Mouse (Mus musculus) intestine, postnatal 0 days (tissue): ENCODE measurements at regions not wholly inside any gene's neighbourhood (a gene's known extent, or its start where the extent isn't known, plus 50 kb on each side); places are given as distances from the start of the nearest gene placed in this dataset.

Source experiments
- ATAC-seq: fragments of 200-750 bp; cut with Nextera tagmentation; 2 replicates; pipeline ENCODE4 v1.8.0; 2017; ENCODE audit warnings: mild to moderate bottlenecking, moderate TSS enrichment, moderate library complexity
- H3K27ac ChIP-seq: fragments of 300-500 bp; sonication (generic); 2 replicates; pipeline ENCODE4 v1.5.1; 2014; ENCODE audit warnings: mild to moderate bottlenecking, low read depth, low read length, moderate library complexity
- H3K27me3 ChIP-seq: fragments of 300-500 bp; sonication (generic); replicated peaks from 2 replicates; pipeline ENCODE4 v1.6.1; 2014; ENCODE audit warnings: low read length, mixed read lengths; ENCODE audit not compliant: control insufficient read depth, insufficient read depth
- H3K36me3 ChIP-seq: fragments of 300-500 bp; sonication (generic); 2 replicates; pipeline ENCODE4 v1.6.1; 2014; ENCODE audit warnings: mild to moderate bottlenecking, moderate library complexity; ENCODE audit not compliant: control insufficient read depth, insufficient read depth
- H3K4me1 ChIP-seq: fragments of 300-500 bp; sonication (generic); replicated peaks from 2 replicates; pipeline ENCODE4 v1.6.1; 2014; ENCODE audit warnings: antibody characterized with exemption, low read length, mixed read lengths; ENCODE audit not compliant: control insufficient read depth, insufficient read depth
- H3K4me2 ChIP-seq: fragments of 300-500 bp; sonication (generic); replicated peaks from 2 replicates; pipeline ENCODE4 v1.6.1; 2014; ENCODE audit warnings: low read depth, mild to moderate bottlenecking, moderate library complexity
- H3K4me3 ChIP-seq: fragments of 300-500 bp; sonication (generic); 2 replicates; pipeline ENCODE4 v1.5.1; 2014; ENCODE audit warnings: low read depth, low read length
- H3K9ac ChIP-seq: fragments of 300-500 bp; sonication (generic); 2 replicates; pipeline ENCODE4 v1.6.1; 2014; ENCODE audit warnings: mild to moderate bottlenecking, low read depth, low read length
- H3K9me3 ChIP-seq: fragments of 300-500 bp; sonication (generic); 2 replicates; pipeline ENCODE4 v1.6.1; 2016; ENCODE audit warnings: mixed run types; ENCODE audit not compliant: control insufficient read depth
- CTCF ChIP-seq: sonication (generic); IDR thresholded peaks from 2 replicates; pipeline ENCODE4 v1.5.1; 2016; ENCODE audit warnings: low read depth, mild to moderate bottlenecking, control low read depth, antibody characterized with exemption, moderate library complexity
- WGBS: fragments of 180-500 bp; shearing (Covaris S2); extraction: QIAGEN DNeasy Blood & Tissue Kit; methylation state at CpG from one replicate; pipeline ENCODE4 v1.1.7; 2014; 5-methylcytosine and 5-hydroxymethylcytosine counted together

DNA sequence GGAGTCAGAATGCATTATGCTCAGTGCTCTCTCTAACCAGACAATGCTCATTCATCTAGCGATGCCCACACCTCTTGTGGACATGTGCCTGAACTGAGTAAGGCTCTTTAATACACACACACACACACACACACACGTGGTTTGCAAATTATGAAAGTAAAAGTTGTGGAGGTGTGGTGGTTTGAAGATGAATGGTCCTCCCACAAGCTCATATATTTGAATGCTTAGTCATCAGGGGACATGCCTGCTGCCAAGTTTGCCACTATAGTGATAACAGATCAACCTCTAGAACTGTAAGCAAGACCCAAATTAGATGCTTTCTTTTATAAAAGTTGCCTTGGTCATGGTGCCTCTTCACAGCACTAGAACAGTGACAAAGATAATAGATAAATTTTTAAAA is 112.5 kb upstream of the L3mbtl4 start:
- Histone ChIP-seq H3K9ac (no peak overlapping the region), H3K36me3 (no peaks in the 10 kb centered on the region), H3K4me2 (no peak overlapping the region), H3K4me1 (no peaks in the 10 kb centered on the region; the same call in 1 of the 2 replicates), H3K4me3 (no peak overlapping the region), H3K9me3 (no peaks in the 10 kb centered on the region), H3K27ac (no peak overlapping the region), H3K27me3 (no peaks in the 10 kb centered on the region)
- no peak for TF ChIP-seq CTCF
- ATAC-seq = no peak
- WGBS = 66% methylated on average over 2 of the region's 2 CpGs

DNA sequence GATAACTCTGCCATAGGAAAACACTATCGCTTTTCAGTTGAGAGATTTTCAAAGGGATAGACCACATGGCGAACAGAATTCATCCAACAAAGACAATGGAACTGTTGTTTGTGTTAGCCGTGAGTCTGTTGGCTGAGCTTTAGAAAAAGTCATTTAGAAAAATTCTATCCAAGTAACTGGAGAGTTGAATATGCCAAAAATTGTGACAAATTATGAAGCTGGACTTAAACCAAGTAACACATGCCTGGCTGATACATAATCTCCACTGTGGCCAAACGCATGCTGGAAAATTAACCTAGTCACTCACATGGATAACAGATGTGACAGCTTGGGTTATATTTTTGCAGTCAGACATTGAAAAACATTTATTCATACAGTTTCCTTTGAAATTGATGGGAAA is 110.1 kb upstream of the L3mbtl4 start:
- H3K27ac ChIP-seq = no peak overlapping the region
- no peak overlapping the region for H3K4me2 ChIP-seq
- no peaks in the 10 kb centered on the region for H3K4me1 ChIP-seq
- no peak overlapping the region for H3K4me3 ChIP-seq
- H3K27me3 ChIP-seq = no peaks in the 10 kb centered on the region
- no peaks in the 10 kb centered on the region for H3K9me3 ChIP-seq
- no peaks in the 10 kb centered on the region for H3K36me3 ChIP-seq
- TF ChIP-seq CTCF = no peak
- no peak for ATAC-seq
- H3K9ac ChIP-seq = no peak overlapping the region
- 70% methylated on average over 4 of the region's 4 CpGs for WGBS

DNA sequence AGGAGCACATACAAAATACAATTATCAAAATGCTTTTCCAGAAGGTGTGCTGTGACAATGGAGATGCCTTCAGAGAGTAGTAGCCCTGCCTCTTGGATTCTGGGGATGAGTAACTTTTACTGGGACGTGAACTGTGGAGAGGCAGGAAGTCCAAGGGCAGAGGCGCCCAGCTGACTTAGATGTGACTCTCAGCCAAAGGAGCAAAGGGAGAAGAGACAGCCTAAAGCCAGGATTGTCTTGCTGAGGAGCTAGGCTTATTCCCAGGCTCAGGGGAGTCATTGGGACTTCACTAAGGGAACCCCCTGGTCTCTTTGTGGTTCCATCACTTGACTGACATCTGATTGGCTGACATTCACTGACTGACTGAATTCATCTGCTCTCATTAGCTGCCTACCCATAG is 108.9 kb upstream of the L3mbtl4 start:
- Histone ChIP-seq H3K9ac (no peak overlapping the region), H3K27ac (no peak overlapping the region), H3K4me1 (no peaks in the 10 kb centered on the region), H3K27me3 (no peaks in the 10 kb centered on the region), H3K4me2 (no peak overlapping the region), H3K4me3 (no peak overlapping the region), H3K36me3 (no peaks in the 10 kb centered on the region), H3K9me3 (no peaks in the 10 kb centered on the region)
- 79% methylated on average over 2 of the region's 2 CpGs for WGBS
- TF ChIP-seq CTCF = no peak
- no peak for ATAC-seq

DNA sequence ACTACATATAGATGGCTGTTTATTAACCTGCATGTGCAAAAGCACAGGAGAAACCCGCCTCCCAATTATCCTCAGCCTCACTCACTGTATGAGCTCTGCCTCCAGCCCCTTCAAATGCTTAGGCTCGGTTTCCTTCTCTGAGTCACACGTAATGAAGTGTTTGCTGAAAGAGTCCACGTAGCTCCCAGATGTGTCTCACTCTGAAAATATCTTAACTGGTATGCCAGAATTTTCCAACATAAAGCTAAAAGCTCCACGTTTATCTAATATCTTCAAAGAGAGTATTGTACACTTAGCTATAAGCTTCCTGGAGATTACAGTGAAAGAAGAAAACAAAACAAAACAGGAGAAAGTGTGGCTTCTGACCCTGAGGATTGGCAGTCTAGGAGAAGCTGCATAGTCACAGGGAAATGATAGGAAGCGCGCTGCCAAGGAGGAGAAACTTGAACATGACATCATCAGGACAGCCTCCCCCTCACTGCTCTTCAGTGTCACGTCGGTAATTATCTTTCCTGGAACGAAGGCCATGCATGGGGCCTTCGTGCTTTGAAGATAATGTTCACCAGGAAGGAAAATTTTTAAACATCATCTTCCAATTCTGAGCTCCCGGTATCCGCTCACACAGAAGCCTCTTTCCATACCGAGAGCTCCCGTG is 108.3 kb upstream of the L3mbtl4 start:
- no peaks in the 10 kb centered on the region for H3K4me1 ChIP-seq
- no peaks in the 10 kb centered on the region for H3K27me3 ChIP-seq
- ATAC-seq = no peak
- no peak overlapping the region for H3K27ac ChIP-seq
- TF ChIP-seq CTCF = no peak
- H3K4me3 ChIP-seq = no peak overlapping the region
- H3K36me3 ChIP-seq = no peaks in the 10 kb centered on the region
- no peaks in the 10 kb centered on the region for H3K9me3 ChIP-seq
- H3K4me2 ChIP-seq = peak overlapping the region; percentile 2; the same call in 1 of the 2 replicates
- WGBS = 36% methylated on average over 15 of the region's 15 CpGs
- H3K9ac ChIP-seq = no peak overlapping the region

DNA sequence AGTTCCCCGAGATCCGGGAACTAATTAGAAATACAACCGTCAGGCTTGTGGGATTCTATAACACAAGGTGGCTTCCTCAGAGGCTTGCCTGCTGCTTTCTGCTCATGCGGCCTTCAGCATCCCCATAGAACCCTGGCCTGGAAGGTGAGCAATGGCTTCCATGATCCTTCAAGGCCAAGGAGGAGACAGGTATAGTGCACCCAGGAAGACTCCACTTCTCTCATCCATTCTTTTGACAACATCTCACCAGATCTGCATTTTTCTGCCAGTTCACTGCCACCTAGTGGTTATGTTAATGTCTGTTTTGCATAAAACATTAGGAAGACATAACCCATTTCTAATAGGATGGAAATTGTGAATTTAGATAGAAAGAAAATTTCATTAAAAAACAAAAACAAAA is 107.2 kb upstream of the L3mbtl4 start:
- H3K9me3 ChIP-seq = no peaks in the 10 kb centered on the region
- no peak overlapping the region for H3K4me2 ChIP-seq
- WGBS = 77% methylated on average over 4 of the region's 4 CpGs
- peak; percentile 83 for TF ChIP-seq CTCF
- no peaks in the 10 kb centered on the region for H3K36me3 ChIP-seq
- H3K4me1 ChIP-seq = no peaks in the 10 kb centered on the region
- H3K4me3 ChIP-seq = no peak overlapping the region
- ATAC-seq = no peak
- H3K27me3 ChIP-seq = no peaks in the 10 kb centered on the region
- no peak overlapping the region for H3K27ac ChIP-seq
- H3K9ac ChIP-seq = no peak overlapping the region

DNA sequence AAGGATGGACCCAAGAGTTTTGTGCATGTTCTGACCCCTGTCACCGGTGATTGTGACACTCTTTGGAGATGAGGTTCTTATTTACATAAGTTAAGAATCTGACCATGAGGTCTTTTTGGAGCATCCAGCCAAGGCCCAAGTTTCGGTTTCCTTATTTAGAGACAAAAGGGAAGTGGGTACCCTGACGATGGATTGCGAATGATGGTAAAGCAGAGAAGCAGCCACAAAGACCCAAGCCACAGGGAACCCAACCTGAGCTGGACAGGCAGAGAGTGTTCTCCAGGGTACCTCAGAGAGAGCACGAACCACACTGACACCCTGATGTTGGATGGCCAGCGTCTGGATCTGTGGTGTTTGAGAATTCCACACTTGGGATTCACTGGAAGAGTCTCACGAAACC is 100.8 kb upstream of the L3mbtl4 start:
- no peak overlapping the region for H3K4me2 ChIP-seq
- no peaks in the 10 kb centered on the region for H3K4me1 ChIP-seq
- TF ChIP-seq CTCF = no peak
- H3K9ac ChIP-seq = no peak overlapping the region
- H3K9me3 ChIP-seq = no peaks in the 10 kb centered on the region
- ATAC-seq = no peak
- no peak overlapping the region for H3K27ac ChIP-seq
- no peaks in the 10 kb centered on the region for H3K36me3 ChIP-seq
- WGBS = 87% methylated on average over 7 of the region's 7 CpGs
- no peaks in the 10 kb centered on the region for H3K27me3 ChIP-seq
- no peak overlapping the region for H3K4me3 ChIP-seq
